Mouse (Mus musculus) megakaryocyte, embryonic 14.5 days (primary cell): Measurements from ENCODE around the gene Fxyd3. TPM values are rescaled to one million over a fixed set of nuclear protein-coding genes. Genes with fewer than 3 reads are reported as not detected.

Experiments used
- H3K27me3 ChIP-seq: replicated peaks from 2 replicates; pipeline ENCODE3; 2012; ENCODE audit warnings: inconsistent platforms
- H3K36me3 ChIP-seq: replicated peaks from 2 replicates; pipeline ENCODE3; 2012; ENCODE audit warnings: low read length, inconsistent platforms, mixed read lengths
- H3K4me1 ChIP-seq: 2 replicates; pipeline ENCODE4 v1.6.1; 2012; ENCODE audit warnings: inconsistent platforms
- H3K4me3 ChIP-seq: replicated peaks from 2 replicates; pipeline ENCODE3; 2012; ENCODE audit warnings: moderate library complexity, mild to moderate bottlenecking, inconsistent platforms
- H3K9me3 ChIP-seq: 2 replicates; pipeline ENCODE4 v1.6.1; 2012; ENCODE audit warnings: inconsistent platforms
- FLI1 ChIP-seq: IDR thresholded peaks from 2 replicates; pipeline ENCODE4 v1.6.1; 2012; ENCODE audit warnings: low read length, inconsistent platforms, mixed read lengths
- GATA1 ChIP-seq: IDR thresholded peaks from 3 replicates; pipeline ENCODE4 v1.6.1; 2012; ENCODE audit warnings: mixed read lengths, low read length, inconsistent platforms, borderline replicate concordance
- polyA plus RNA-seq: library from polyadenylated mRNA; stranded (reverse); fragments of >175 nt; gene quantifications from 2 replicates; pipeline ENCODE4 v1.2.3, GENCODE M21; 2012; ENCODE audit warnings: low replicate concordance; ENCODE audit not compliant: insufficient read depth

Gene Fxyd3
- polyA plus RNA-seq, 1 experiment = not detected

DNA sequence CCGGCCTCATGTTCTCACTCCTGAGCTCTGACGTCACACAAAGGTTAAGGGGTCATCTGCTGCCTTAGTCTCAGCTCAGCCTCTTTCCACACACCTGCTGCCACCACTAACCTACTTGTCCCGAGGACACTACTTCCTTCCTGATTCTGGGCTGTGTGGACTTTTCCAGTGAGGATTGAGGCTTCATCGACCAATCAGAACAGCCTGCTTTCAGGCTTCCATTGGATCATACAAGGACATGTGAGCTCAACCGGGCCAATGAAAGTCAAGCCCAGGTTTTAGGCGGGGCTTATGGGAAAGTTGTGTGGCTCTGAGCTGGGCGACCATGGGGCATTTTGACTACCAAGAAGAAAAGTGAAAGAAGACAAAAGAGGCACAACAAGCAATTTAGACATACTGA, 39.6 kb downstream of the Fxyd3 start:
- Histone ChIP-seq H3K4me1 (peaks cover 98% of the 10 kb centered on the region), H3K4me3 (peak overlapping the region; percentile 86)

GRCm38 (mm10) chr7:31035291-31035690, 41.2 kb downstream of the Fxyd3 start:
- H3K4me3 ChIP-seq = no peak overlapping the region
- no peaks in the 10 kb centered on the region for H3K9me3 ChIP-seq
- peaks cover 90% of the 10 kb centered on the region for H3K4me1 ChIP-seq
- no peak for TF ChIP-seq GATA1
- no peak for TF ChIP-seq FLI1
- H3K36me3 ChIP-seq = peaks cover 86% of the 10 kb centered on the region
- no peaks in the 10 kb centered on the region for H3K27me3 ChIP-seq

More for the DNA sequence above, 39.6 kb downstream of the Fxyd3 start:
- Histone ChIP-seq H3K36me3 (peaks cover 85% of the 10 kb centered on the region), H3K27me3 (no peaks in the 10 kb centered on the region), H3K9me3 (no peaks in the 10 kb centered on the region)
- TF ChIP-seq GATA1 (no peak), FLI1 (no peak)

DNA sequence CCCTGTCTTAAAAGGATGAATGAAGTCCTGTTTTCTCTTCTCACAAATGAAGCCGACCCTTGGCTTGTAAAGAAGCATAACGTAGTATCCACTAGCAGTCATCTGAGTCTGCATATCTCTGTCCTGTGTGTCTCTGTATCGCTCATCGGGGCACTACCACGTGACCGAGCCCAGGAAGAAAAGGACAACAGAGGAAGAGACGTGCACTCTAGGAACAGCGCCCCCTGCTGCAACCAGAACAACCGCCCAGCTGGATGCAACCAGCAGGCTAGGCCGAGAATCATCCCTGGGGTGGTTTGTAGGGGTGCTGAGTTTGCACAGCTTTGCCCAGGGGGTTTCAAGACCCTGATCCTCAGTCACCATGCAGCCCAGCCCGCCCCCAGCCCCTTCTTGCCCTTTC, 41.7 kb downstream of the Fxyd3 start:
- H3K36me3 ChIP-seq = peaks cover 85% of the 10 kb centered on the region
- no peaks in the 10 kb centered on the region for H3K27me3 ChIP-seq
- H3K4me3 ChIP-seq = peak overlapping the region; percentile 26
- TF ChIP-seq FLI1 (no peak), GATA1 (no peak)
- peaks cover 85% of the 10 kb centered on the region for H3K4me1 ChIP-seq
- no peaks in the 10 kb centered on the region for H3K9me3 ChIP-seq

- TF ChIP-seq FLI1 = no peak
- peaks cover 75% of the 10 kb centered on the region for H3K4me1 ChIP-seq
- H3K36me3 ChIP-seq = peaks cover 75% of the 10 kb centered on the region
- H3K4me3 ChIP-seq = peak overlapping the region; percentile 73
- no peaks in the 10 kb centered on the region for H3K27me3 ChIP-seq
- no peaks in the 10 kb centered on the region for H3K9me3 ChIP-seq
Observed at GRCm38 (mm10) chr7:31033409-31034165, 42.9 kb downstream of the Fxyd3 start.

GRCm38 (mm10) chr7:31031731-31032130, 44.8 kb downstream of the Fxyd3 start:
- Histone ChIP-seq H3K36me3 (peaks cover 77% of the 10 kb centered on the region), H3K4me3 (no peak overlapping the region), H3K4me1 (peaks cover 70% of the 10 kb centered on the region), H3K9me3 (peaks cover 8% of the 10 kb centered on the region), H3K27me3 (no peaks in the 10 kb centered on the region)
- no peak for TF ChIP-seq GATA1
- no peak for TF ChIP-seq FLI1

GRCm38 (mm10) chr7:31030717-31031116, 45.8 kb downstream of the Fxyd3 start:
- peaks cover 72% of the 10 kb centered on the region for H3K36me3 ChIP-seq
- H3K4me1 ChIP-seq = peaks cover 60% of the 10 kb centered on the region
- no peak for TF ChIP-seq FLI1
- TF ChIP-seq GATA1 = no peak
- H3K4me3 ChIP-seq = no peak overlapping the region
- H3K27me3 ChIP-seq = no peaks in the 10 kb centered on the region
- peaks cover 15% of the 10 kb centered on the region for H3K9me3 ChIP-seq

DNA sequence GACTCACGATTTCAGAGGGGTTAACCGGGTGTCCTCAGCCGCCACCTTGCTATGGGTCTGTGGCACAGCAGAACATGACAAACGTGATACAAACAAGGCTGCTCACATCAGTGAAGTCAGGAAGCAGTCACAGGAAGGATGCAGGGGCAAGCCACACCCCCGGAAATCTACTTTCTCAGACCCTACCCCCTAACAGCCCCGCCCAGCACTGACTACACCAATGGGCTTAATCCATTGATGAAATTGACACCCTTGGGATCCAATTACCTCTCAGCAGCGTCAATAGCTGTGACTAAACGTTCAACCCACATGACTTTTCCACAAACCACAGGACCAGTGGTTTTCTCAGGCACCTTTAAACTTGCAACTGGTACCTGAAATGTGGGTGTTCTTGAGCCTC, 47.9 kb downstream of the Fxyd3 start:
- peaks cover 46% of the 10 kb centered on the region for H3K4me1 ChIP-seq
- no peaks in the 10 kb centered on the region for H3K27me3 ChIP-seq
- peaks cover 51% of the 10 kb centered on the region for H3K36me3 ChIP-seq
- TF ChIP-seq GATA1 (no peak), FLI1 (no peak)
- H3K9me3 ChIP-seq = peaks cover 28% of the 10 kb centered on the region
- H3K4me3 ChIP-seq = no peak overlapping the region

Other genes starting within 250 kb of the Fxyd3 start
- gene Ffar3, start 220.5 kb downstream of the Fxyd3 start, polyA plus RNA-seq = not detected in 2 replicates
- 0.16 TPM in 1 of 2 replicates, not detected in the other for gene Ffar1, start 215.1 kb downstream of the Fxyd3 start, polyA plus RNA-seq
- gene Cd22, start 196.4 kb downstream of the Fxyd3 start, polyA plus RNA-seq = 0.03 TPM in 1 of 2 replicates, not detected in the other
- 1.2 TPM in 1 of 2 replicates, not detected in the other for gene Mag, start 161.8 kb downstream of the Fxyd3 start, polyA plus RNA-seq
- gene Hamp2, start 152.0 kb downstream of the Fxyd3 start, polyA plus RNA-seq = not detected in 2 replicates
- not detected in 2 replicates for gene Hamp, start 132.7 kb downstream of the Fxyd3 start, polyA plus RNA-seq
- 122 and 127 TPM in 2 replicates for gene Usf2, start 119.9 kb downstream of the Fxyd3 start, polyA plus RNA-seq
- 2.1 TPM in 1 of 2 replicates, not detected in the other for gene Lsr, start 103.2 kb downstream of the Fxyd3 start, polyA plus RNA-seq
- not detected in 2 replicates for gene Fam187b, start 102.9 kb downstream of the Fxyd3 start, polyA plus RNA-seq
- gene Fxyd5, start 34.2 kb downstream of the Fxyd3 start, polyA plus RNA-seq = 2,043 and 2,688 TPM in 2 replicates
- gene Fxyd7, start 25.2 kb downstream of the Fxyd3 start, polyA plus RNA-seq = 1.0 TPM in 1 of 2 replicates, not detected in the other
- not detected in 2 replicates for gene Fxyd1, start 19.5 kb downstream of the Fxyd3 start, polyA plus RNA-seq
- gene Lgi4, start 17.4 kb downstream of the Fxyd3 start, polyA plus RNA-seq = 0.23 and 0.67 TPM in 2 replicates
- gene Hpn, start 38.6 kb upstream of the Fxyd3 start, polyA plus RNA-seq = 1.8 TPM in 1 of 2 replicates, not detected in the other
- 8.8 and 28.4 TPM in 2 replicates for gene Scn1b, start 50.3 kb upstream of the Fxyd3 start, polyA plus RNA-seq
- gene Gramd1a, start 79.2 kb upstream of the Fxyd3 start, polyA plus RNA-seq = 122 and 287 TPM in 2 replicates
- gene Scgb2b2, start 213.8 kb upstream of the Fxyd3 start, polyA plus RNA-seq = not detected in 2 replicates
- not detected in 2 replicates for gene Scgb1b2, start 215.1 kb upstream of the Fxyd3 start, polyA plus RNA-seq